Mouse (Mus musculus) testis, adult 2 months (tissue): ENCODE measurements around the gene Cnot1.

ENCODE experiments used
- CTCF ChIP-seq: fragments of 200-500 bp; IDR thresholded peaks from 2 replicates; pipeline ENCODE4 v1.5.1; 2012; ENCODE audit warnings: low read depth, mild to moderate bottlenecking, inconsistent platforms, low read length, moderate library complexity; ENCODE audit not compliant: control insufficient read depth, insufficient read depth, insufficient replicate concordance
- POLR2A ChIP-seq: fragments of 200-500 bp; IDR thresholded peaks from 2 replicates; pipeline ENCODE4 v1.6.1; 2012; ENCODE audit warnings: low read depth, mild to moderate bottlenecking, inconsistent platforms, low read length, moderate library complexity; ENCODE audit not compliant: control insufficient read depth

DNA sequence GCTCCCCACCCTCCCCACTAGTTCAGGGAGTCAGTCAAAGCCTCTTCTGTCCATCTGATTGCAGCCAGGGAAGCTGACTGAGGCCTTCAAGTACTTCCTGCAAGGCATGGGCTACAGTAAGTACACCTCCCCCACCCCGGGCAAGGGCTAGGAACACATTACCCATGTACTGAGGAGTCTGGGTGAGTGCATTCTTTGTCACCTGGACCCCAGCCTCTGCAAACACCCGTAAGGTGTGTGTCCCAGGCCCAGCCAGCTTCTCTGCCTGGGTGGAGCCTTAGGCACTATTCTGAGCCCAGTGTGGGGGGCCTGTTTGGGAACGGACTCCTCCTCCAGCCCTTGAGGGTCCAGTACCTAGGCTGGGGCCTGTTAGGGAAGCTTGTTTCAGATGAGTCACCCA, 96.2 kb downstream of the Cnot1 start:
- TF ChIP-seq CTCF (no peak), POLR2A (no peak)
